Mouse (Mus musculus) adrenal gland, postnatal 14 days (tissue): ENCODE results near the gene Kdm7a. TPM values are rescaled to one million over a fixed set of nuclear protein-coding genes. Genes with fewer than 3 reads are reported as not detected.

Experiments used
- DNase-seq: peaks from one replicate; pipeline ENCODE4 v3.0.0; 2021; ENCODE audit warnings: mixed read lengths
- long read RNA-seq, 2 experiments: library from polyadenylated mRNA; stranded (forward); transcript quantifications; one replicate each; pipeline ENCODE4 v2.0.0; 2021
- total RNA-seq: library from RNA; stranded (reverse); gene quantifications from 2 replicates; pipeline ENCODE4 v1.2.3, GENCODE M21; 2021

Gene Kdm7a
- total RNA-seq = 17.0 and 19.5 TPM in 2 replicates
- long read RNA-seq, experiment 1, full-length matches to known transcripts = 4 of 12 reads
- long read RNA-seq, experiment 1, partial matches to known transcripts = 1 of 12 reads
- long read RNA-seq, experiment 1, other reads (novel, unspliced or antisense) = 7 of 12 reads
- long read RNA-seq, experiment 2, full-length matches to known transcripts = 5 of 8 reads
- long read RNA-seq, experiment 2, partial matches to known transcripts = 0 of 8 reads
- long read RNA-seq, experiment 2, other reads (novel, unspliced or antisense) = 3 of 8 reads

DNA sequence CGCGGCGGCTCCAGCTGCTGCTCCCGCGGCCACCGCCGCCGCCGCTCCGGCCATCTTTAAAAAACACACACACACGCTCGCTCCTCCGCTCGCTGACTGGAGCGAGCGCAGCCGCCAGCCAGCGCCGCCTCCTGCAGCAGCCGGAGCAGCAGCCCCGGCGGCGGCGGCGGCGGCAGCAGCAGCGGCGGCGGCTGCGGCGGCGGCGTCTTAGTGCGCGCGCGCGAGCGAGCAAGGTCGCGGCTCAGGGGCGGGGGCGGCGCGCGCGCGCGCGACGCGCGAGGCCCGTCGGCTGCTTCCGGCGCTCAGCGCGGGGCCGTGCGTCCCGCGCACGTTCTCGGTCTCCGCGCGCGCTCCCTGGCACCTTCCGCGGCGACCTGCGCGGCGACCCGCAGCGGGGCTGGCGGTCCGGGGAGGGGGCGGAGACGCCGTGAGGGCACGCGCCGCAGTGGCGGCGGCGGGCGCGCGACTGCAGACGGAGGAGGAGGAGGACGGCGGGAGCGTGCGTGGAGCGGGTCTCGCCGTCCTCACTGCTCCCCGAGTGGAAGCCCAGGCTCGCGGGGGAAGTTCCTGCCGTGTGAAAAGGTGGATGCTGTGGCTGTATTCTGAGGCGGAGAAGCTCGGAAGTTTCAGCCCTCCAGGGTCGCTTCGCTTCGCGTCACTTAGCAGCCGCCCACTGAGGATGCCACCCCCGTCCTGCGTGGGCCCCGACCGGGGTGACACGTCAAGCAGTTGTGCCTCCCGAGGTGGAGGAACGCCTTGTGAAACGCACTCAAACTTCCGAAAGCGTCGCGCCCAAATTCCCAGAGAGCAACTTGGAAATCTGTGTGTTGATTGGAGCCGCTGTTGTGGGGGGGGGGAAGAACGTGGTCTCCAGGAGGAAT lies at the start of gene Kdm7a:
Gene Kdm7a (minus strand): TSS at position 209 of the 881 bp plus-strand sequence.
- DNase-seq = peak; percentile 93

DNA sequence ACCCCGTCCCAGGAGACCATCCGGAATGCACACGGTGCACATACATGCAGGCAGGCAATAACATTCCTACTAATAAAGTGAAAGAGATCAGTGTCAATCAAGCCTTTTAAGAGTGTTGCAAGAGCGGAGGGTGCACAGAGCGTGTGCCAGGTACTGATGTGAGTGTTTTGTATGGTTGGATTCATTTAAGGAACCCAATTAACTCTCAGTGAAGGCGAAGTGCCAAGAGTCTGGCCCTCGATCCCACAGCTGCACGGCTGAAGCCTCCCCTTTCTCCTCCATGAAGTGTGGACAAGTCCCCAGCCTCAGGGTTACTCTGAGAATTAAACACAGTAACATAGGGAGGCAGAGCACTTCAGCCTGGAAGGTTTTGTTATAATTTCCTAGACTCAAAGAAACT lies 48.7 kb upstream of the Kdm7a start:
- no peak for DNase-seq

GRCm38 (mm10) chr6:39250055-39250454 lies 43.5 kb upstream of the Kdm7a start:
- no peak for DNase-seq

GRCm38 (mm10) chr6:39249176-39249770 lies 42.7 kb upstream of the Kdm7a start:
- DNase-seq = no peak

DNA sequence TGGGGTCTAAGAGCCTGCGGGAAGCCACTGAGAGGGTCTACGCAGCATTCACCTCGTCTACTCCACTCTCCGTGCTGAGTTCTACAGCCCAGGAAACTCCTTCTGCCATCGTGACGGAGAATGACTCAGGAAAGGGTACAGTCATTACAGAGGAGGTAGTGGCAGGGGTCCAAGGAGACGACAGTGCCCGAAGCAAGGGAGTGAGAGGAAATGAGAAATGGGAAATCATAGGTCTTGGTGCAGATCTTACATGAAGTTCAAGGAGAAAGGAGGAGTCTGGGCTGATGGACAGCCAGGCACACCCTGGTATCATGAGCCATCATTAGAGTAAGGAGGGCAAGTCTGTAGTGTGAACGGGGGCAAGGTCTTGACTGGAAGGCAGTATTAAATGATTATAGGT lies 37.5 kb upstream of the Kdm7a start:
- peak; percentile 87 for DNase-seq

- peak; percentile 57 for DNase-seq
Observed at GRCm38 (mm10) chr6:39243511-39243961, 36.9 kb upstream of the Kdm7a start.

DNA sequence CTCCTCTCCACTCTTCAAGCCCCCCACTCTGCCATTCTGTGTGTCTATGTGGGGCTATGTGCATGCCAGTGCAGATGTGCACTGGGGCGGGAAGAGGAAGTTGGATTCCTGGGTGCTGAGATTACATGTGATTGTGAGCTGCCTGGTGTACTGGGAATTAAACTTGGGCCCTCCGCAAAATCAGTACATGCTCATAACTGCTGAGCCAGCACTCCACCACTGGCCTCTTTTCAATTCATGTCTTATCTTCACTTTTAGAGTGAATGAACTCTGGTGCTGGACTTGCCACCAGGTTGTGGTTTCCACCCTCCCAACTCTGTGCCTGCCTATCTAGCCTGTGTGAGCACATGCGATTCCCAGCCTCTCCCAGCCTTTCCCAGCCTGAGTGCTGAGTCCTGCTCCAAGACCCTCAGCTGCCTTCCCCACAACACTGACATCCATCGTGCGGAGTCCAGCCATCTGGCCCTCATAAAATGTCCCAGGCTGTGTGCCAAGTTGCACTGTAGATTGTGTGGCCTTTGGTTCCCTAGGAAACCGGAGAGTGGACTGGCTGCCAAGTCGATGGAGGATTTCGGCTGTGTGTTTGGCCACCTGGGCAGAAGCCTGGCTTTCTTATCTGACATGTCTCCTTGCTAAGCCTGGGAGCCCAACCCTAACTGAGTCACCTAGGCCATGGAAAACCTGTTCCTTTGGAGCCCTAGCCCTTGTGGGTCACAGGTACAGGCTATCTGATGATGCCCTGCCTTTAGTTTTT lies 36.3 kb upstream of the Kdm7a start:
- peak; percentile 87 for DNase-seq

DNA sequence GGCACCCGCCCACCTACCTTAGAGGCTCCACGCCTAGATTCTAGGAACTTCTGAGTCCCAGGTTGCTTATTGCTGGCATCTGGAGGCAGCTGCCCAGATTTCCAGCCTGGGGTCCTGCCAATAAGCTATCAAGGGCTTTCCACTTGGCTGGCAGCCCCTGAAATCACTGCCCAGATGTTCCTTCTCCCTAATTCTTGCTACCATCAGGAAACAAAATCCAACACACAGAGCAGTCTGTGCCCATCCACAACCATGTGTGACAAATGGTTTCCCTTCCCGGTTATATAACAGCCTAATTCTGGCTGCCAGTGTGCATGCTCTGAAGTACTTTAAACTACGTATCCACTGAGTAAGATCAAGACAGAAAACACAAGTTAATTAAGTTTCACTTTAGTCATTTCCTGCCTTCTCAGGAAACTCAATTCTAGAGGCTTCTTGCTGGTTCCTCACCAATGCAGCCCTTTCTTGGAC lies 34.9 kb upstream of the Kdm7a start:
- peak; percentile 62 for DNase-seq

DNA sequence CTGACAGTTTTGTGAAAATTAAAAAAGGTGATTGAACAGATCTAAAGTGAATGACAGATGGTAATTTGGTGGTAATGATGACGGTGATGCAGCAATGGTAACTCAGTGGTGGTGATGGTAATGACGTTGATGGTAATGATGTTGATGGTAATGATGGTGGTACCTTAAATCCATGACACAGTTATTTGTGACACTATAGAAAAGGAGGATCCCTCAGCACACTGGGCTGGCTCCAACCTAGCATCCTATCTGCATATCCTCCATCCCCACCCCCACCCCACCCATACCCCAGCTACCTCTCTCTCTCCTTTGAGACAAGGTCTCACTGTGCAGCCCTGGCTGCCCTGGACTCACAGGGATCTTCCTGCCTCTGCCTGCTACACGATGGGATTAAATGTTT lies 34.4 kb upstream of the Kdm7a start:
- no peak for DNase-seq

- DNase-seq = no peak
Observed at GRCm38 (mm10) chr6:39237887-39238286, 31.3 kb upstream of the Kdm7a start.

DNA sequence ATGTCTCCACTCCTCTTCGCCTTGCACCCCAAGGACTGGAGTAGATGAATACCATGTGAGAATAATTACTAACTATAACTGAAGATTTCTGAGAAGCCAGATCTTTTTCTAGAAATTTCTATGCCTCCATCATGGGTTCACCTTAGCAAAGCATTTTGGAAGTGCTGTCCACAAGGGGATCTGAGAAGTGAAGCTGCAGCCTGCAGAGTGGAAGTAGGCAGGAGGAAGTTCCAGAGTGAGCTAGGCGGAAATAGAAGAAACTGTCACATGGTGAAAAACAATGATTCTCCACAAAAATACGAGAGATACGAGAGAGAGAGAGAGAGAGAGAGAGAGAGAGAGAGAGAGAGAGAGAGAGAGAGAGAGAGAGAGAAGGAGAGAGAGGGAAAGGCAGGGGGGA lies 26.0 kb upstream of the Kdm7a start:
- DNase-seq = no peak

DNA sequence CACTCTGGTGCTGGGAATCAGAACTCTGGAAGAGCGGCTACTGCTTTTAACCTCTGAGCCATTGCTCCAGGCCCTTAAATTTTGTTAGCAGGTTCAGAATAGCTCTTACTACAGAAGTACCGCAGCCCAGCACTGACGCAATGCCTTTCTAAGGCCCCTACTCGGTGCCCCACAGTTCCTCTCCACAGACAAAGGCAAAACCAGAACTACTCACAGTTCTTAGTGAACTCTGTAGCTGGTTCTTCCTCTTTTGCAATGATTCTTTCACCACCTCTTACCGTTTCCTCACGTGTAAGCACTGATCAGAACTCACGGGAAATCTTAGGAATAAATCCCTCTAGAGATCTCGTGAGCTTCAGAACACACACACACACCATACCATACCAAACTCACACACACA lies 24.1 kb upstream of the Kdm7a start:
- no peak for DNase-seq

DNA sequence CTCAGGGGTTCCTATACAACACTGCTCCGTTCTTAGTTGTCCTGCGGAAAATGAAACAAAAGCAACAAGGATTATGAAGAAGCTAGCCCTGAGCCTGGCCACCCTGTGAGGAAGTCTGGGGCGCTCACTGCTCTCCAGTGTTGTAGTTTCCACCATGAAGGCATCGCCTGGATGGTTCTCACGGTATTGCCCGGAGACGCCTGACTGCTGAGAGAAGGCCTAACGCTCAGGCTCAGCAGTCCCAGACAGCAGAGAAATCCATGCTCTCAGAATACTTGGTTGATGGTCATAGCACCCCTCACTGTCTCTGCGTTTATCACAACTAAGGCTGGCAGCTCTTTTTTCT lies 20.0 kb upstream of the Kdm7a start:
- no peak for DNase-seq

GRCm38 (mm10) chr6:39225876-39226609 lies 19.5 kb upstream of the Kdm7a start:
- no peak for DNase-seq

DNA sequence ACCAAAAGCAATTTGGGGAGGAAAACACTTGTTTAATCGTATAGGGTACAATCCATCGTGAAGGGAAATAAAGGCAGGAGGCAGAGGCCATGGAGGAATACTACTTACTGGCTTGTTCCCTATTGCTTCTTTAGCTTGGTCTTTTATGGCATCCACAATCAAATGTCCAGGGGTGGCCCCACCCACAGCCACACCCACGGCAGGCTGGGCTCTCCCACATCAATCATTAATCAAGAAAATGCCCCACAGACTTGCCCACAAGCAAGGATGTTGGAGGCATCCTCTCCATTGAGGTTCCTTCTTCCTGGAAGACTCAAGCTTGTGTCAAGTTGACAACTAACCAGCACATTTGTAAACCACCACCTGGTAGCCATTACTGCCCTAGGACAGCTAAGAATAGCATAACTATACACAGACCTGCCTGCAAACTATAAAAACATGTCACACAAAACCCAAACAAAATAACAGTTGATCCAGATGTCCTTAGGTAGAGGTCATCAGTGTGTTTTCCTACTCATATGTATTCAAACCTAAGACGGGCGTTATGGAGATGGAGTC lies 16.8 kb upstream of the Kdm7a start:
- no peak for DNase-seq

GRCm38 (mm10) chr6:39222487-39222886 lies 15.9 kb upstream of the Kdm7a start:
- no peak for DNase-seq

DNA sequence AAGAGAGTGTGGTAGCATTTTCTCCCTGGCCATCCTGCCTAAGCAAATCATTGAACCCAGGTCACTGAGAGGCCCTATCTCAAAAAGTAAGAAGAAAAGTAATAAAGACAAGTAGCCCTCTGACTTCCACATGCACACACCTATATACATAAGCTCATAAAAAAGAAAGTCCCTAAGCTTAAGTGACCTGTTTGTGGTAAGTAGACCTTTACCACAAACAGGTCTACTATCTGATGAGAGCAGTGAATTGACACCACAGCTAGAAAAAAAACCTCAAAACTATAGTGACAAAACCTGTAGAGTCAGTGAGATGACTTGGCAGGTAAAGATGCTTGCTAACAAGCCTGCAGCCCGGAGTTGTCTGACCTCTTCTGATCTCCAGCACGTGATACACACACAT lies 11.4 kb upstream of the Kdm7a start:
- DNase-seq = no peak

- no peak for DNase-seq
Observed at GRCm38 (mm10) chr6:39217138-39217537, 10.5 kb upstream of the Kdm7a start.

DNA sequence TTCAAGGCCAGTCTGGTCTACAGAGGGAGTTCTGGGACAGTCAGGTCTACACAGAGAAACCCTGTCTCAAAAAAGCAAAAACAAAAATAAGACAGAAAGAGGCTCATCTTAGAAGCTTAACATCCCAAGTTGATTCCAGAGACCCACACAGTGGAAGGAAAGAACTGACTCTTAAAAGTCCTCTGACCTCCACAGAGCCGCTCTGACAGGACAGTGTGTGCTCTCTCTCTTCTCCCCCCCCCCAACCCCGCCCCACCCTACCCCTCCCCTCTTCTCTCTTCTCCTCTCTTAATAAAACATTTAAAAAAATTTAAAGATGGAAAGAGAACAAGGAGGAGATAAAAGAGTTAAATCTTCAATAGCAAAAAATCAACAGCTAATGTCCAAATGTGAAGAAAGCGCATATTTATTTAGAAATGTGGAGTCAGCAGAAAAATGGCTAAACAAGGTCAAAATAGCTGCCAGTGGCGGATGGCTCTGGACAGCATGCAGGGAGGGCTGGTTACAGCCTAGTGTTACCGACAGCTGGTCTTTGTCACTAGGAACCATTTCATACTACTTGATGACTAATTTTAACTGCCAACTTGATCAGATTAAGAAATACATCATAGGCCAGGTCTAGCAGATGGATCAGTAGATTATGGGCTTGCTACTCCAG lies 8.5 kb upstream of the Kdm7a start:
- peak; percentile 15 for DNase-seq

DNA sequence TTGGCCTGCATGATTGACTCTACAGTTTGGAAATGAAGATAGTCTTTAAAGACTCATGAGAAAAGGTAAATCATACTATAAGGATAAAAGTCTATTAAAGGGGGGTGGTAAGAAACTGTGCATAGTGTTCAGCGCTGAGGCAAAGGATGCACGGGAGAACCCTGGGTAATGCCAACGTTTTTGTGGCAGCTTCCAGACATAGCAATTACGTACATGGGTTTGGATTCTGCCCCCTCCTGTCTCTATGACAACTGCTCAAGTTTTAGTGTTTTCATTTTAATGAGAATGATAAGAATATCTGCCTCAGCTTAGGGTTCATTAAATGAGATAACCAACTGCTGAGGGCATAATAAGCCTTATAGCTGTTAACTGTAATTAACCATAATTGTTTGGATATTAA lies 3.1 kb upstream of the Kdm7a start:
- DNase-seq = no peak

GRCm38 (mm10) chr6:39208181-39208580 lies 1.6 kb upstream of the Kdm7a start:
- DNase-seq = no peak
